Mouse (Mus musculus): ENCODE measurements around the gene Kyat3.

DNA sequence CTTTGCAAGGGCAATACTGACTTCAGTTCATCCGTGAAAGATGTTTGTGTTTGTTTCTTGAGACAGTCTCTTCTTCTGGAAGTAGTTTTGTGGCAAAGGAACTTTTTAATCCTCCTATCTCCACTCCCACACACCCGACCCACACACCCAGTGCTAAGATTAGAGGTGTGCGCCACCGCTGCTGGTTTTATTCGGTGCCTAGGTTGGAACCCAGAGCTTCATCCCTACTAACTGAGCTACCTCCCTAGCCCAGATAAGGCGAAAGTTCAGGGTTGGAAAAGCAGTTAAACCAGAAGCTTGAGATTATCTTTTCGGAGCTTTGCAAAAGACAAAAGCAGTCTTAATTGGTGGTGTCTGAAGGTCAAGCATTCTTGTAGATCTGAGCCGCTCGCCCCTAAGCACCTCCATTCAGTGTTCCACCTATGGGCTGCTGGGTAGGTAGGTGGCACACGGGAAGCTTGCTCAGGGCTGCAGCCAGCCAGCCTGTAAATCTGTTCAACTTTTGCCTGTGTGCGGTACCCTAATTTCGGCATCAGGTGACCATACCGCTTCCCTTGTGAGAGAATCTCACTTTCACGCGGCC is 647 bp downstream of the Kyat3 start:
- TF ChIP-seq CTCF (IDR thresholded peaks at IDR 0.05; ENCODE audit: low read depth) (no peak), EP300 (optimal IDR thresholded peaks at IDR 0.05) (no peak)
